Mouse (Mus musculus): ENCODE data around the gene Tet2.
"Not testable (repeated sequence)": the region's sequence is repeated elsewhere in the genome, so short reads cannot be mapped to it uniquely, and the experiment has no call there.

Gene Tet2

GRCm38 (mm10) chr3:133548613-133549012 lies 3.7 kb upstream of the Tet2 start:
- DNase-seq (ENCODE audit: low read depth): no peak

- no peak for DNase-seq (ENCODE audit: low read depth)
Observed at GRCm38 (mm10) chr3:133546790-133547189, 1.9 kb upstream of the Tet2 start.

GRCm38 (mm10) chr3:133545304-133545666 lies 346 bp upstream of the Tet2 start:
- DNase-seq (ENCODE audit: low read depth): no peak

- DNase-seq (ENCODE audit: low read depth): peak; percentile 74
Observed at GRCm38 (mm10) chr3:133544131-133544550, 798 bp downstream of the Tet2 start.

GRCm38 (mm10) chr3:133543101-133544020 lies 1.6 kb downstream of the Tet2 start:
- DNase-seq (ENCODE audit: low read depth): no peak

- no peak for DNase-seq (ENCODE audit: low read depth)
Observed at GRCm38 (mm10) chr3:133542084-133542483, 2.9 kb downstream of the Tet2 start.

GRCm38 (mm10) chr3:133541000-133541399 lies 3.9 kb downstream of the Tet2 start:
- no peak for DNase-seq (ENCODE audit: low read depth)

GRCm38 (mm10) chr3:133539991-133540390 lies 4.9 kb downstream of the Tet2 start:
- no peak for DNase-seq (ENCODE audit: low read depth)

GRCm38 (mm10) chr3:133538499-133538898 lies 6.4 kb downstream of the Tet2 start:
- not testable (repeated sequence) for DNase-seq (ENCODE audit: low read depth)

GRCm38 (mm10) chr3:133535644-133536043 lies 9.3 kb downstream of the Tet2 start:
- no peak for DNase-seq (ENCODE audit: low read depth)

GRCm38 (mm10) chr3:133534066-133534465 lies 10.9 kb downstream of the Tet2 start:
- no peak for DNase-seq (ENCODE audit: low read depth)

- no peak for DNase-seq (ENCODE audit: low read depth)
Observed at GRCm38 (mm10) chr3:133533272-133533995, 11.5 kb downstream of the Tet2 start.

- DNase-seq (ENCODE audit: low read depth): no peak
Observed at GRCm38 (mm10) chr3:133532806-133533205, 12.1 kb downstream of the Tet2 start.

- DNase-seq (ENCODE audit: low read depth): no peak
Observed at GRCm38 (mm10) chr3:133532252-133532651, 12.7 kb downstream of the Tet2 start.

GRCm38 (mm10) chr3:133531101-133531500 lies 13.8 kb downstream of the Tet2 start:
- no peak for DNase-seq (ENCODE audit: low read depth)

GRCm38 (mm10) chr3:133530664-133531063 lies 14.3 kb downstream of the Tet2 start:
- no peak for DNase-seq (ENCODE audit: low read depth)

GRCm38 (mm10) chr3:133526119-133526723 lies 18.7 kb downstream of the Tet2 start:
- DNase-seq (ENCODE audit: low read depth): no peak

GRCm38 (mm10) chr3:133525578-133525977 lies 19.4 kb downstream of the Tet2 start:
- no peak for DNase-seq (ENCODE audit: low read depth)

- DNase-seq (ENCODE audit: low read depth): no peak
Observed at GRCm38 (mm10) chr3:133524341-133525050, 20.4 kb downstream of the Tet2 start.

- no peak for DNase-seq (ENCODE audit: low read depth)
Observed at GRCm38 (mm10) chr3:133523191-133523590, 21.7 kb downstream of the Tet2 start.

GRCm38 (mm10) chr3:133522289-133522688 lies 22.6 kb downstream of the Tet2 start:
- no peak for DNase-seq (ENCODE audit: low read depth)

- DNase-seq (ENCODE audit: low read depth): no peak
Observed at GRCm38 (mm10) chr3:133518801-133519200, 26.1 kb downstream of the Tet2 start.

Measured in c-Kit-positive CD71-positive TER-119-negative erythroid progenitor cells, embryonic 14.5 days (primary cell).